Mouse (Mus musculus): ENCODE results near the gene Rora.

- TF ChIP-seq CTCF (IDR thresholded peaks at IDR 0.05; ENCODE audit: low read depth) (no peak), EP300 (IDR thresholded peaks at IDR 0.05; ENCODE audit: low read depth) (no peak)
Measured at GRCm38 (mm10) chr9:68935611-68936010, 282.0 kb downstream of the Rora start.
